Mouse (Mus musculus) hindbrain, embryonic 10.5 days (tissue): ENCODE results near the gene Tceal9. TPM values are rescaled to one million over a fixed set of nuclear protein-coding genes. Genes with fewer than 3 reads are reported as not detected.

ENCODE experiments used
- DNase-seq: peaks from one replicate; pipeline ENCODE4 v3.0.0-alpha.2; 2017; ENCODE audit warnings: low spot score
- H3K27ac ChIP-seq: fragments of 300-500 bp; sonication (generic); 2 replicates; pipeline ENCODE4 v1.5.1; 2016; ENCODE audit warnings: mild to moderate bottlenecking, moderate library complexity
- H3K27me3 ChIP-seq: fragments of 300-500 bp; sonication (generic); 2 replicates; pipeline ENCODE4 v1.6.1; 2016; ENCODE audit warnings: mild to moderate bottlenecking; ENCODE audit not compliant: poor library complexity, insufficient read depth, severe bottlenecking
- H3K36me3 ChIP-seq: fragments of 300-500 bp; sonication (generic); 2 replicates; pipeline ENCODE4 v1.6.1; 2016; ENCODE audit warnings: mild to moderate bottlenecking, moderate library complexity
- H3K4me1 ChIP-seq: fragments of 300-500 bp; sonication (generic); replicated peaks from 2 replicates; pipeline ENCODE4 v1.6.1; 2016; ENCODE audit warnings: mild to moderate bottlenecking
- H3K4me3 ChIP-seq: fragments of 300-500 bp; sonication (generic); 2 replicates; pipeline ENCODE4 v1.5.1; 2016; ENCODE audit warnings: mild to moderate bottlenecking, moderate library complexity
- H3K9me3 ChIP-seq: fragments of 300-500 bp; sonication (generic); 2 replicates; pipeline ENCODE4 v1.6.1; 2016; ENCODE audit warnings: mild to moderate bottlenecking, moderate library complexity
- WGBS: fragments of 180-500 bp; shearing (Covaris S2); methylation state at CpG from one replicate; pipeline ENCODE4 v1.1.7; 2016; 5-methylcytosine and 5-hydroxymethylcytosine counted together
- polyA plus RNA-seq: library from polyadenylated mRNA; unstranded; fragments of >200 nt; fragmentation: Nextera tagmentation; extraction: Ambion mirVana; gene quantifications from 2 replicates; pipeline ENCODE4 v1.2.1, GENCODE M21; 2016

Tceal9 gene
- polyA plus RNA-seq, 1 experiment from 2014 or later: 356 TPM

GRCm38 (mm10) chrX:136278401-136278800, 33.5 kb downstream of the Tceal9 start:
- 0 out of 2 replicates have a peak, but pooled peaks cover 6% of the 10 kb centered on the region for H3K4me1 ChIP-seq
- no peak overlapping the region for H3K27ac ChIP-seq
- no peak overlapping the region for H3K4me3 ChIP-seq
- DNase-seq: no peak
- peaks cover 21% of the 10 kb centered on the region for H3K27me3 ChIP-seq
- no peaks in the 10 kb centered on the region for H3K9me3 ChIP-seq
- no peaks in the 10 kb centered on the region for H3K36me3 ChIP-seq

- Histone ChIP-seq H3K9me3 (no peaks in the 10 kb centered on the region), H3K27me3 (peaks cover 21% of the 10 kb centered on the region), H3K36me3 (no peaks in the 10 kb centered on the region), H3K4me3 (no peak overlapping the region), H3K4me1 (0 out of 2 replicates have a peak, but pooled peaks cover 5% of the 10 kb centered on the region), H3K27ac (no peak overlapping the region)
- DNase-seq: no peak
- 86% methylated on average over 5 of the region's 5 CpGs for WGBS
Measured at GRCm38 (mm10) chrX:136279410-136279809, 34.5 kb downstream of the Tceal9 start.

- H3K36me3 ChIP-seq: no peaks in the 10 kb centered on the region
- 0 out of 2 replicates have a peak overlapping the region, but pooled peaks have one; percentile 43 for H3K27ac ChIP-seq
- DNase-seq: peak; percentile 58
- H3K9me3 ChIP-seq: no peaks in the 10 kb centered on the region
- H3K4me3 ChIP-seq: peak overlapping the region; percentile 35
- 32% methylated on average over 8 of the region's 8 CpGs for WGBS
- H3K4me1 ChIP-seq: peaks cover 9% of the 10 kb centered on the region; the same call in 1 of the 2 replicates
- H3K27me3 ChIP-seq: no peaks in the 10 kb centered on the region
Measured at GRCm38 (mm10) chrX:136290817-136291281, 46.0 kb downstream of the Tceal9 start.

Other genes with a start within 250 kb of the Tceal9 start
- gene Arxes1, start 211.7 kb upstream of the Tceal9 start, polyA plus RNA-seq: 33.7 and 33.8 TPM in 2 replicates
- 275 and 315 TPM in 2 replicates for gene Bex2, start 176.8 kb upstream of the Tceal9 start, polyA plus RNA-seq
- gene Nxf3, start 159.8 kb upstream of the Tceal9 start, polyA plus RNA-seq: not detected in 2 replicates
- gene Bex4, start 106.1 kb upstream of the Tceal9 start, polyA plus RNA-seq: 86.0 and 97.4 TPM in 2 replicates
- gene Tceal8, start 72.7 kb upstream of the Tceal9 start, polyA plus RNA-seq: 167 and 188 TPM in 2 replicates
- 4.3 and 4.4 TPM in 2 replicates for gene Tceal5, start 41.2 kb upstream of the Tceal9 start, polyA plus RNA-seq
- 0.37 and 1.00 TPM in 2 replicates for gene Tceal7, start 30.3 kb upstream of the Tceal9 start, polyA plus RNA-seq
- 127 and 147 TPM in 2 replicates for gene Bex1, start 29.6 kb upstream of the Tceal9 start, polyA plus RNA-seq
- 678 and 708 TPM in 2 replicates for gene Bex3, start 25.2 kb downstream of the Tceal9 start, polyA plus RNA-seq